Mouse (Mus musculus) erythroblast, embryonic 14.5 days (primary cell): ENCODE results near the gene Dmbt1.
"Not testable (repeated sequence)": the region's sequence is repeated elsewhere in the genome, so short reads cannot be mapped to it uniquely, and the experiment has no call there.

Experiments used
- GATA1 ChIP-seq: IDR thresholded peaks from 2 replicates; pipeline ENCODE4 v1.6.1; 2012; ENCODE audit warnings: low read length, inconsistent platforms, mixed read lengths
- TAL1 ChIP-seq: IDR thresholded peaks from 3 replicates; pipeline ENCODE4 v1.6.1; 2012; ENCODE audit warnings: low read length, inconsistent platforms, mixed read lengths

GRCm38 (mm10) chr7:131040760-131041159 is 8.9 kb downstream of the Dmbt1 start:
- not testable (repeated sequence) for TF ChIP-seq GATA1, TAL1
